Mouse (Mus musculus) midbrain, embryonic 13.5 days (tissue): Measurements from ENCODE around the gene Nf2. TPM values are rescaled to one million over a fixed set of nuclear protein-coding genes. Genes with fewer than 3 reads are reported as not detected.
A peak's percentile ranks its signal among the peaks of the same experiment; 100 is the strongest.

Source experiments
- ATAC-seq: fragments of 200-750 bp; cut with Nextera tagmentation; 2 replicates; pipeline ENCODE4 v1.8.0; 2017; ENCODE audit warnings: mild to moderate bottlenecking, moderate TSS enrichment, moderate library complexity
- H3K27ac ChIP-seq: fragments of 300-500 bp; sonication (generic); 2 replicates; pipeline ENCODE4 v1.5.1; 2015; ENCODE audit warnings: inconsistent platforms, mild to moderate bottlenecking, moderate library complexity
- H3K27me3 ChIP-seq: fragments of 300-500 bp; sonication (generic); 2 replicates; pipeline ENCODE4 v1.6.1; 2015; ENCODE audit warnings: mild to moderate bottlenecking, inconsistent platforms
- H3K36me3 ChIP-seq: fragments of 300-500 bp; sonication (generic); 2 replicates; pipeline ENCODE4 v1.6.1; 2015; ENCODE audit warnings: mild to moderate bottlenecking, inconsistent platforms
- H3K4me1 ChIP-seq: fragments of 300-500 bp; sonication (generic); replicated peaks from 2 replicates; pipeline ENCODE4 v1.6.1; 2015; ENCODE audit warnings: inconsistent platforms
- H3K4me2 ChIP-seq: fragments of 300-500 bp; sonication (generic); replicated peaks from 2 replicates; pipeline ENCODE4 v1.6.1; 2015; ENCODE audit warnings: moderate library complexity, mild to moderate bottlenecking, inconsistent platforms
- H3K4me3 ChIP-seq: fragments of 300-500 bp; sonication (generic); replicated peaks from 2 replicates; pipeline ENCODE4 v1.5.1; 2015; ENCODE audit warnings: mild to moderate bottlenecking, inconsistent platforms
- H3K9ac ChIP-seq: fragments of 300-500 bp; sonication (generic); replicated peaks from 2 replicates; pipeline ENCODE4 v1.6.1; 2015; ENCODE audit warnings: mild to moderate bottlenecking, inconsistent platforms
- H3K9me3 ChIP-seq: fragments of 300-500 bp; sonication (generic); 2 replicates; pipeline ENCODE4 v1.6.1; 2016; ENCODE audit warnings: mild to moderate bottlenecking, inconsistent platforms
- whole genome bisulfite sequencing: fragments of 180-500 bp; shearing (Covaris S2); methylation state at CpG from one replicate; pipeline ENCODE4 v1.1.7; 2015; 5-methylcytosine and 5-hydroxymethylcytosine counted together
- polyA plus RNA-seq: library from polyadenylated mRNA; unstranded; fragments of >200 nt; fragmentation: Nextera tagmentation; extraction: Ambion mirVana; gene quantifications from 2 replicates; pipeline ENCODE4 v1.2.1, GENCODE M21; 2015

Gene Nf2
- polyA plus RNA-seq, 1 experiment from 2014 or later = 61.3 TPM

DNA sequence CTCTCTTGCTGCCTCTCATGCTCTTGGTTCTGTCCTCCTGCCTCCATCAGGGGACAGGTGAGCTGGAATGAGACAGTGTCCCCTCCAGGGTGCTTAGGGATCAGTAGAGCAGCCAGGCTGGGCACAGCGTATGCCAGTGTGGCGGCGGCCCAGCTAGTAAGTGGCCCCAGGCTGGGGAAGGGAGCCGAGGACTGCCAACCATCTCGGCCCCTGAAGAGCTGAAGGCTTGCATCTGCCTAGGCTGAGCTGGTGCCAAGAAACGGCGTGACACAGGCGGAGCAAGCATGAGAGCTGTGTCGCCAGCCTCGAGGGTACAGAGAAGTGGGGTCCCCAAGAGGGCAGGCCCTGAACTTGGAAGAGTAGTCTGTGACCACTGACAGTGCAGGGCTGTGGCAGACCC is 111.7 kb downstream of the Nf2 start:
- no peaks in the 10 kb centered on the region for H3K9me3 ChIP-seq
- H3K4me1 ChIP-seq = peaks cover 26% of the 10 kb centered on the region
- 81% methylated on average over 10 of the region's 10 CpGs for WGBS
- ATAC-seq = no peak
- no peak overlapping the region for H3K4me3 ChIP-seq
- H3K4me2 ChIP-seq = no peak overlapping the region
- no peak overlapping the region for H3K27ac ChIP-seq
- H3K36me3 ChIP-seq = peaks cover 12% of the 10 kb centered on the region; the same call in 1 of the 2 replicates
- H3K9ac ChIP-seq = 0 out of 2 replicates have a peak overlapping the region, but pooled peaks have one; percentile 10
- peaks cover 7% of the 10 kb centered on the region; the same call in 1 of the 2 replicates for H3K27me3 ChIP-seq

DNA sequence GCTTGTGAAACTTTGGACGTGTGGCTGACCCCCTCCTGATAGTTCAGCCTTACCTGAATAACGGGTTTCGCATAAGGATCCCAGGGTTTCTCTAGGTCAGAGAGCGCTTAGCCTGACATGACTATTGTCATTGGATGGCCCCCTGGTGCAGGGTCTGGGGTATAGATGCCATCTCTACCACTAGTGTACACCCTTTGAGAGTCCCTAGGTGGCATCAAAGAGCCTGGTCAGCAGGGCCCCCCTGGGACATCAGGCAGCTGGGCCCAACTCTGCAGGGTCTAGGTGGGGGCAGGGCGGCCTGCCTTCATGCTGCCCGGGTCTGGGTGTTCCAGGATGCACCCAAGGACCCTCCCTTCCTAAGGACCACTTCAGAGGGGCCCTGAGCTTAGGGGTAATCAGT is 113.0 kb downstream of the Nf2 start:
- no peak for ATAC-seq
- Histone ChIP-seq H3K4me3 (no peak overlapping the region), H3K4me1 (peaks cover 30% of the 10 kb centered on the region), H3K36me3 (peaks cover 16% of the 10 kb centered on the region), H3K27me3 (peaks cover 2% of the 10 kb centered on the region; the same call in 1 of the 2 replicates), H3K4me2 (no peak overlapping the region), H3K27ac (no peak overlapping the region), H3K9me3 (no peaks in the 10 kb centered on the region), H3K9ac (no peak overlapping the region)
- 34% methylated on average over 6 of the region's 6 CpGs for WGBS

DNA sequence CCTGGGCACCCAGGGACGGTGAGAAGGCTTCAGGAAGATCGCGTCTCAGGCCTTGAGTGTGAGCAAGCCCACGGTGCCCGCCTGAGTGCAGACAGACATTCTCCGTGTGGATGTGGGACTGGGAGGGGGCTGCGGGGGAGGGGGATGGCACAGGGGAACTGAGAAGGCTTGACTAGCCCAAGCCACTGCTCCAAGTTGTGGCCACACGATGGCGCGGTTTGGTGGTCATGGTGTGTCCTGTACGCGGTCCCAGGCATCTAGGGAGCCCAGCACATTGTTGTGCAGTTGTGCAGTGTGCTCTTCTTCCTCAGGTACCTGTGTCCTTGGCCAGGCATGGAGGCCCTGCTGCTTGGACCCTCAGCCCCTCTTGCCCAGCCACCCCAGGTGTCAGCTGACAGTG is 115.2 kb downstream of the Nf2 start:
- peak; percentile 34; the same call in 1 of the 2 replicates for ATAC-seq
- Histone ChIP-seq H3K9me3 (no peaks in the 10 kb centered on the region), H3K27ac (no peak overlapping the region), H3K4me3 (no peak overlapping the region), H3K36me3 (peaks cover 16% of the 10 kb centered on the region), H3K27me3 (peaks cover 2% of the 10 kb centered on the region; the same call in 1 of the 2 replicates), H3K4me1 (peaks cover 39% of the 10 kb centered on the region), H3K4me2 (no peak overlapping the region), H3K9ac (no peak overlapping the region)
- whole genome bisulfite sequencing = 41% methylated on average over 12 of the region's 12 CpGs

DNA sequence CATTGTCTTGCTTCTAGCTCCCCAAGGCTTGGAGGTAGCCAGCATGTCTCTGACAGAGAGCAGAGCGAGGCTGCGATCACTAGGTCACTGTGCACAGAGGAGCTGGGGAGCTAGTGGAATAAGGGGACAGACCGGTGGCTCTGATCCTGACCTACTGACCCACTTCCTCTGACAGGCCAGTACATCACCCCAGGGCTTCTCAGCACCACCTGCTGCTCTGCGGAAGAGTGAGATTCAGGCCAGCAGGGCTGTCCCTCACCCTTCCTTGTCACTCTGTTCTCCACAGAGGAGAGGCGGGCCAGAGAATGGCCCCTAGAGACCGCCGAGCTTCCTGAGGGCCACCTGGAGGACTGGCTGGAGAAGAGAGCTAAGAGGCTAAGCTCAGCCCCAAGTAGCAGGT is 117.6 kb downstream of the Nf2 start:
- Histone ChIP-seq H3K9me3 (no peaks in the 10 kb centered on the region), H3K27ac (no peak overlapping the region), H3K4me3 (no peak overlapping the region), H3K36me3 (peaks cover 7% of the 10 kb centered on the region), H3K4me1 (peaks cover 33% of the 10 kb centered on the region), H3K4me2 (no peak overlapping the region), H3K27me3 (peaks cover 2% of the 10 kb centered on the region; the same call in 1 of the 2 replicates), H3K9ac (no peak overlapping the region)
- 71% methylated on average over 7 of the region's 7 CpGs for WGBS
- ATAC-seq = no peak

DNA sequence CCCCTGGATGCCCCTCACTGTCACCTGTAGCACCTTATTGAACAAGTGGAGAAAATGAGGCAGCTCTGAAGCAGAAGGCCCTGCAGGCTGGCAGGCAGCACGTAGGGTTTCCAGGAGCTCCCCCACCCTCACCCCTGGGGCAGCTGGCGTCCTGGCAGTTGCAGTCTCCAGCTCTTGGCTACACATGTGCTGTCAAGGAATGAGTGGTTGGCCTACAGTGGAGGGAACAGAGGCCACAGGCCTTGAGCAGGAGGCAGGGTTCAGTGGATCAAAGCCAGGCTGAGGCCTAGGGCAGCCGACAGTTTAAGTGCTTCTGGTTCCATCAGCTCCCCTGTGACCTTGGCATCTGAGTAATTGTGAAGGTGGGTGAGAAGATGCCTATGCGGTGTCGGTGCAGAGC is 118.4 kb downstream of the Nf2 start:
- Histone ChIP-seq H3K27ac (no peak overlapping the region), H3K9me3 (no peaks in the 10 kb centered on the region), H3K4me2 (no peak overlapping the region), H3K4me1 (peaks cover 25% of the 10 kb centered on the region), H3K9ac (no peak overlapping the region; the same call in 1 of the 2 replicates), H3K27me3 (peaks cover 2% of the 10 kb centered on the region; the same call in 1 of the 2 replicates), H3K36me3 (peaks cover 16% of the 10 kb centered on the region), H3K4me3 (no peak overlapping the region)
- ATAC-seq = no peak
- WGBS = 87% methylated on average over 5 of the region's 5 CpGs

DNA sequence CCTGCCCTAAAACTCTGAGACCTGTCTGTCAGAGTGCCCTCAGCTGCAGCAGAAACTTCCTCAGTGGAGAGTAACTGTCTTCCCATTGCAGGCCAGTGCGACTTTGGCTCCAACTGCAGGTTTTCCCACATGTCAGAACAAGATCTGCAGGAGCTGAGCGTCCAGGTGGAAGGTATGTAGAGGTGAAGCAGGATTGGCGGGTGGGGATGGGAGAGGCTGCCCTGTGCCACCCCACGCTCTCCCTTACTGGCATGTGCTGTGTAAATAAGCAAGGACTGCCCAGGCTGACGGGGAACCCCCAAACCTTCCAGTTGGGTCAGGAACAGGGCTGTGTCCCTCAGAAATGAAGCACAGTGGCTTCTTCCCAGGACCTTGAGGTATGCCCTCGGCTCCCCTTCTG is 119.2 kb downstream of the Nf2 start:
- Histone ChIP-seq H3K4me3 (no peak overlapping the region), H3K27me3 (no peaks in the 10 kb centered on the region), H3K27ac (no peak overlapping the region), H3K4me2 (no peak overlapping the region), H3K9me3 (no peaks in the 10 kb centered on the region), H3K36me3 (peaks cover 23% of the 10 kb centered on the region), H3K9ac (no peak overlapping the region), H3K4me1 (peaks cover 18% of the 10 kb centered on the region)
- no peak for ATAC-seq
- WGBS = 82% methylated on average over 6 of the region's 6 CpGs

DNA sequence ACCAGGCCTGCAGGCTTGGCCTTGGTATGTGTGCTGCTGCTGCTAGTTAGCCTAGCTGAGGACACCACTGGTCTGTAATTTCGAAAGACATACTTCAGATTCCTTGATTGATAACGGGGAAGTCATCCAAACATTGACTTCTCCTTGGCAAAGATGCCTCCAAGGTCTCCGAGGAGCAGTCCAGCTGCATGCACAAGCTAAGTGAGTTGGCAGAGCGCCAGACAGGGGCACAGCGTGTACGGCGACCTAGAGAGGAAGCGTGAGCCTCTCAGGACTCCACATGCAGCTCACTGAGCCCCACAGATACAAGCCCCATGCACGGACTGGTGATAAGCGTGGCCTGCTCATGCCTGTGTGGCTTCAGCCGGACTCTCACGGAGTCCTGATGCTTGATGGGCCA is 119.7 kb downstream of the Nf2 start:
- no peaks in the 10 kb centered on the region for H3K9me3 ChIP-seq
- no peak for ATAC-seq
- WGBS = 76% methylated on average over 12 of the region's 12 CpGs
- no peak overlapping the region for H3K9ac ChIP-seq
- peaks cover 13% of the 10 kb centered on the region; the same call in 1 of the 2 replicates for H3K4me1 ChIP-seq
- H3K4me3 ChIP-seq = no peak overlapping the region
- no peaks in the 10 kb centered on the region for H3K27me3 ChIP-seq
- no peak overlapping the region for H3K27ac ChIP-seq
- H3K36me3 ChIP-seq = peaks cover 28% of the 10 kb centered on the region
- no peak overlapping the region for H3K4me2 ChIP-seq

DNA sequence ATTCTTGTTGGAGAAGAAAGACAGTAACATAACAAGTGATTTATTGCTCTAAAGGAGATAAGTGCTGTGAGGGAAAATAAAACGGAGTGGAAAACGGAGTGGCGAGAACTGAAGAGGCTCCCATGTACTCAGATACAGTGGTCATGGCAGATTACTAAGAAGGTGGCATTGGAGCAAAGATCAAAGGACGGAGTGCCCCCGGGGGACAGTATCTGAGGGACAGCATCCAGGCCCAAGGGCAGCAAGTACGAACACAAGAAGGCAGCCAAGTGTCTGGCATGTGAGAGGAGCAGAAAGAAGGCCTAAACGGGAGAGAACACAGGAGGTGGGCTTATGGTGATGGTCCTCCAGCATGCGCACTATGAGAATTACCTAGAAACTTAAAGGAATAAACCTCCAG is 127.6 kb downstream of the Nf2 start:
- Histone ChIP-seq H3K27me3 (no peaks in the 10 kb centered on the region), H3K9me3 (no peaks in the 10 kb centered on the region), H3K9ac (no peak overlapping the region), H3K27ac (no peak overlapping the region), H3K4me1 (peaks cover 5% of the 10 kb centered on the region; the same call in 1 of the 2 replicates), H3K4me2 (no peak overlapping the region), H3K36me3 (peaks cover 42% of the 10 kb centered on the region), H3K4me3 (no peak overlapping the region)
- 87% methylated on average over 8 of the region's 8 CpGs for WGBS
- no peak for ATAC-seq

DNA sequence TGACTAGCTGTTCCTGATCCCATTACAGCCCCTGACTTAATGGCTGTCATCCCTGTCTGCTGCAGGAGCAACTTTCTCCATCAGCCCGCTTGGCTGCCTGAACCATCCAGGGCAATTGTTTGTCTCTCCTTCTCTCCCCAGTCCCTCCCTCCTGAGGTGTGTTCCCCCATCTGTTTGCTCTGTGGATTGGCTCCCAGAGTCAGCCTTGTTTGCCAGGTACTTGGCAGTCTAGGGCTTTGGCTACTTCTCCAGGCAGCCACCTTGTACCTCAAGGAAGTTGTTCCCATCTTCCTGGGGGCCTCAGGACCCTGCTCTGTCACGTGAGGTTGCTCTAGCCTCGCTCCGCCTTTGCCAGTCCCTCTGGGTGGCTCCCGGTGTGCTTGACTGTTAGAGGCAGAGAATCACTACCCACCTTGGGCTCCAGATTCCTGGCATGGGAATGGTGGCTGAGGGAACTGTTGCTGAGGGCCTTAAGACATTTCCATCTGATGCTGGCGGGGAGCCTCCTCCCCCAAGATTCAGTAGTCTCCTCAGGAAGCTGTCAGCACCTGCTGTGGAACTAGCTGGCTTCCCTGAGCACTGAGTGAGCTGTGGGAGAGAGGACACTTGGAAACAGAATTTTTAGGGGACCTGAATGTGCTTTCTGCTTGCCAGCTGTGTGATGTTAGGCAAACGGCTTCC is 128.3 kb downstream of the Nf2 start:
- Histone ChIP-seq H3K4me1 (peaks cover 5% of the 10 kb centered on the region; the same call in 1 of the 2 replicates), H3K9me3 (no peaks in the 10 kb centered on the region), H3K4me3 (no peak overlapping the region), H3K4me2 (no peak overlapping the region), H3K27me3 (no peaks in the 10 kb centered on the region), H3K9ac (no peak overlapping the region), H3K36me3 (peaks cover 35% of the 10 kb centered on the region), H3K27ac (no peak overlapping the region)
- no peak for ATAC-seq
- WGBS = 49% methylated on average over 7 of the region's 7 CpGs

DNA sequence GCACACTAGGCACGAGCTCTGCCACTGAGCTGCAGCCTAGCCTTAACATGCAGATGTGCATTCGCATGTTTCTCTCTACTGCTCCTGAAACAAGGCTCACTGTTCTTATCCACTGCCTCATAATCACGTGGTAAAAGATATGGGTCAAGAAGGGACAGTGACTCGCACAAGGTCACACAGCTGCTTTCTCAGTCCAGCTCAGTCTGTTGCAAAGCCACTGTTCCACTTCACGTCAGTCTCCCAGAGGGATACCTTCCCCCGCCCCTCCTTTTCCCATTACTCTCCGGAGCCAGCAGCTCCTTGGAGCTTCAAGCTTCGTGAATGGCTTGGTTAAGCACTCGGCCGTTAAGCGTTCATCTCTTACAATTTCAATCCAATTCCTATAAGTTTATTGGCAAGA is 128.9 kb downstream of the Nf2 start:
- H3K9ac ChIP-seq = no peak overlapping the region
- no peak overlapping the region for H3K4me2 ChIP-seq
- 59% methylated on average over 11 of the region's 11 CpGs for WGBS
- H3K9me3 ChIP-seq = no peaks in the 10 kb centered on the region
- no peak overlapping the region for H3K27ac ChIP-seq
- H3K36me3 ChIP-seq = peaks cover 29% of the 10 kb centered on the region
- H3K27me3 ChIP-seq = no peaks in the 10 kb centered on the region
- H3K4me3 ChIP-seq = no peak overlapping the region
- peaks cover 5% of the 10 kb centered on the region; the same call in 1 of the 2 replicates for H3K4me1 ChIP-seq
- ATAC-seq = no peak

DNA sequence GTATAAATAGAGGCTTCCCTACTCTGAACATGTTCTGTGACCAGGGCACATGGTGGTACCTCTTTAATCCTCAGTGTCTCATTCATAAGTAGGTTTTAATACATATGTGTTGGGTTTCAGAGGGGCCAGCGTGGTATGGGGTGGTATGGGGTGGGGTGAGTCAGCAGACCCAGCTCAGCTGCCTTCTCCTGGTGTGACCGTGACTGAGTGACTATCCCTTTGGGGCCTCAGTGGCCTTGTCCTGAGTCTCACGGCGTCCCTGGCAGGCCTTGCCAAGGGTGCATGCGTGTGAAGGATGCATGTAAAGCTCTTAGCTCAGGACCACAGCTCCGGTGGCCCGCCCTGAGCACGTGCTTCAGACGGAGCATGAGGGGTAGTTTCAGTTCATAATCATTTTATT is 129.4 kb downstream of the Nf2 start:
- H3K9me3 ChIP-seq = no peaks in the 10 kb centered on the region
- no peaks in the 10 kb centered on the region for H3K27me3 ChIP-seq
- H3K9ac ChIP-seq = no peak overlapping the region
- ATAC-seq = no peak
- H3K27ac ChIP-seq = no peak overlapping the region
- peaks cover 5% of the 10 kb centered on the region; the same call in 1 of the 2 replicates for H3K4me1 ChIP-seq
- WGBS = 91% methylated on average over 9 of the region's 9 CpGs
- no peak overlapping the region for H3K4me3 ChIP-seq
- H3K36me3 ChIP-seq = peaks cover 26% of the 10 kb centered on the region
- H3K4me2 ChIP-seq = no peak overlapping the region

DNA sequence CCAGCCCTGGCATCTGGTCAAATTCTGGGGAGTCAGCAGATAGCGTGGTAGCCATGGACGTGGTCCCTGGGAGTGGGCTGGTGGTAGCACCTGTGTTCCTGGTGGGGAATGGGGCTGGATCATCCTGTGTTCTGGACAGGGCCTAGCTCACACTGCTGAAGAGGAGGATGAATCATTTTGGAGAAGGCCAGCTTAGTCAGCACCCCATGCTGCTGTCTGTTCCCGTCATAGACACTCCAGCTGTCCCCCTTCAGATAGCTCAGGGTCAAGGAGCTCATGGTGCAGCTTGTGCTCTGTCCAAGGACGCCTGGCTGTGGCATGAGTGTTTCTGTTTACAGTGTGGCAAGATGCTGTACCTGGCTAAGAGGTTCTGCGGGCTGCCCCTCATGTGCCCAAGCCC is 130.8 kb downstream of the Nf2 start:
- WGBS = 87% methylated on average over 5 of the region's 5 CpGs
- Histone ChIP-seq H3K27me3 (no peaks in the 10 kb centered on the region), H3K4me3 (no peak overlapping the region), H3K9me3 (no peaks in the 10 kb centered on the region), H3K27ac (no peak overlapping the region), H3K4me2 (no peak overlapping the region), H3K9ac (no peak overlapping the region), H3K36me3 (peaks cover 12% of the 10 kb centered on the region), H3K4me1 (peaks cover 5% of the 10 kb centered on the region; the same call in 1 of the 2 replicates)
- ATAC-seq = no peak
